Comparison of ENCODE assay signal across 21 mouse cellular contexts in the genomic region with DNA sequence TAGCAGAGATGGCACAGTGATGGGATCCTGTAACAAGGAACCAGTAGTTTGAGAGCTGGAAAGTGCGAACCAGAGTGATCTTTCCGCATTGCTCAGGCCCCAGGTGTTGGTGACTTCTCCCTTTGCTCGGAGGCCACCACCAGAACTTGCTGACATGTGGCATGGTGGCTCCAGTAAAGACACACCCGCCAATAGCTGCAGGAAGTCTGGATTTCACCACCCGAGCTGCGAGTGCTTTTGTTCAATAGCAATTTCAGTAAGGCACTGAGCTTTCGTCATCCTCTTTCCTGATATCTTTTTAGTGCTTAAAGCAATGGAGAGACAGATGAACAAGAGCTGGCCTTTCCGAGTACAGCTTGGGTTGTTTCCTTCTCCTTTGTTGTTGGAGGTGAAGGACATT. TPM values are rescaled to one million over a fixed set of nuclear protein-coding genes. Genes with fewer than 3 reads are reported as not detected.
DNase-seq lines count a peak whose midpoint lies in the region; ATAC-seq and TF ChIP-seq lines count a peak whose summit lies in the region.
"Had no signal": no experiment of that assay in that cellular context is flagged by ENCODE, and none has a peak within 500 bp of the region (broad histone marks: within the 10 kb centered on the region; RNA-seq: fewer than 3 reads in every experiment).

No protein-coding gene starts in this region.

- DNase-seq in lung, postnatal 0 days (ENCODE audit: low spot score): peak; percentile 17
- no peak for DNase-seq in lung, postnatal 25 days (ENCODE audit: low spot score)
- no peak for DNase-seq in spleen, postnatal 10 days (ENCODE audit: low spot score in 2 of 2)
- no peak for DNase-seq in ovary, postnatal 36 days (ENCODE audit: low spot score)
- DNase-seq: adrenal gland, postnatal 10 days; cerebellum, adult 2 months; cerebellum, postnatal 10 days; embryo, embryonic 11 days; gastrocnemius, adult 2 months; gastrocnemius, postnatal 25 days; heart, adult 11 months; heart, postnatal 36 days had no signal

- no peak overlapping the region for H3K4me2 ChIP-seq in lung, postnatal 0 days (replicated peaks; ENCODE audit: low read depth, low read length)
- H3K4me2 ChIP-seq: embryonic facial prominence, embryonic 15.5 days; heart, embryonic 13.5 days; hindbrain, embryonic 15.5 days had no signal

- H3K36me3 ChIP-seq in lung, postnatal 0 days (ENCODE audit: insufficient read depth, low read length): no peaks in the 10 kb centered on the region
- H3K36me3 ChIP-seq: embryonic facial prominence, embryonic 15.5 days; forebrain, embryonic 10.5 days; heart, embryonic 13.5 days; hindbrain, embryonic 15.5 days had no signal

- H3K4me1 ChIP-seq in lung, postnatal 0 days (ENCODE audit: insufficient read depth, low read depth, low read length): no peaks in the 10 kb centered on the region
- H3K4me1 ChIP-seq: embryonic facial prominence, embryonic 15.5 days had no signal

- TF ChIP-seq EP300 in lung, postnatal 0 days (IDR thresholded peaks at IDR 0.05): no peak

- H3K9ac ChIP-seq in lung, postnatal 0 days (replicated peaks; ENCODE audit: low read depth): no peak overlapping the region
- H3K9ac ChIP-seq: embryonic facial prominence, embryonic 15.5 days; heart, embryonic 13.5 days; hindbrain, embryonic 15.5 days had no signal

- H3K27ac ChIP-seq in lung, postnatal 0 days (ENCODE audit: low read length): no peak overlapping the region
- H3K27ac ChIP-seq: embryonic facial prominence, embryonic 15.5 days; forebrain, embryonic 10.5 days; gastrocnemius, adult 2 months; heart, embryonic 13.5 days; hindbrain, embryonic 15.5 days had no signal

- WGBS in lung, postnatal 0 days: 73% methylated on average over 8 of the region's 8 CpGs

- no peaks in the 10 kb centered on the region for H3K27me3 ChIP-seq in lung, postnatal 0 days (replicated peaks; ENCODE audit: insufficient read depth, low read length)
- H3K27me3 ChIP-seq: hindbrain, embryonic 15.5 days had no signal

- no peak overlapping the region for H3K4me3 ChIP-seq in lung, postnatal 0 days (ENCODE audit: low read depth, low read length)
- H3K4me3 ChIP-seq: embryonic facial prominence, embryonic 15.5 days; erythroblast, embryonic 14.5 days; forebrain, embryonic 10.5 days; gastrocnemius, adult 2 months; heart, embryonic 13.5 days; hindbrain, embryonic 15.5 days had no signal

- no peak for TF ChIP-seq CTCF in lung, postnatal 0 days (IDR thresholded peaks at IDR 0.05)

- no peak for ATAC-seq in lung, postnatal 0 days
- peak; percentile 45 for ATAC-seq in common myeloid progenitor, adult 5-6 weeks (replicated peaks; ENCODE audit: low read depth, poor library complexity, severe bottlenecking)
- peak; percentile 68 for ATAC-seq in megakaryocyte progenitor cell, adult 5-6 weeks (replicated peaks; ENCODE audit: poor library complexity)
- ATAC-seq in megakaryocyte-erythroid progenitor cell, adult 5-6 weeks (replicated peaks; ENCODE audit: low FRiP score, low TSS enrichment, poor library complexity, severe bottlenecking): no peak
- ATAC-seq: forebrain, embryonic 14.5 days had no signal

- no peaks in the 10 kb centered on the region for H3K9me3 ChIP-seq in lung, postnatal 0 days (ENCODE audit: low read length)
- H3K9me3 ChIP-seq: embryonic facial prominence, embryonic 15.5 days; forebrain, embryonic 10.5 days; heart, embryonic 13.5 days; hindbrain, embryonic 15.5 days had no signal

RNA-seq across cellular contexts. Expression of gene Slc16a6, which starts 7.0 kb away (rescaled TPM):
- polyA plus RNA-seq in lung, postnatal 0 days (2015; fragmentation: Nextera tagmentation; extraction: Ambion mirVana): 1.8 and 2.3 TPM in 2 replicates
- total RNA-seq in common myeloid progenitor, adult 5-6 weeks (2017): 11.5 and 12.8 TPM in 2 replicates
- 40.0 and 41.6 TPM in 2 replicates for total RNA-seq in megakaryocyte progenitor cell, adult 5-6 weeks (2015)
- total RNA-seq in megakaryocyte progenitor cell, adult 5-6 weeks (2017): 12.6 and 21.3 TPM in 2 replicates
- total RNA-seq in megakaryocyte-erythroid progenitor cell, adult 5-6 weeks (2014; fragmentation: Nextera tagmentation): 40.6 and 46.9 TPM in 2 replicates
- 16.5 and 20.6 TPM in 2 replicates for total RNA-seq in megakaryocyte-erythroid progenitor cell, adult 5-6 weeks (2017)

RNA-seq across cellular contexts. Expression of gene Arsg, which starts 7.3 kb away (rescaled TPM):
- polyA plus RNA-seq in lung, postnatal 0 days (2015; fragmentation: Nextera tagmentation; extraction: Ambion mirVana): 6.6 and 7.1 TPM in 2 replicates
- 1.8 and 2.7 TPM in 2 replicates for total RNA-seq in common myeloid progenitor, adult 5-6 weeks (2017)
- total RNA-seq in megakaryocyte progenitor cell, adult 5-6 weeks (2015): 2.0 and 2.9 TPM in 2 replicates
- total RNA-seq in megakaryocyte progenitor cell, adult 5-6 weeks (2017): 1.5 and 1.9 TPM in 2 replicates
- total RNA-seq in megakaryocyte-erythroid progenitor cell, adult 5-6 weeks (2014; fragmentation: Nextera tagmentation): 7.3 and 9.3 TPM in 2 replicates
- total RNA-seq in megakaryocyte-erythroid progenitor cell, adult 5-6 weeks (2017): 4.1 and 4.7 TPM in 2 replicates

RNA-seq across cellular contexts. Expression of gene Amz2, which starts 54.7 kb away (rescaled TPM):
- 23.6 and 28.8 TPM in 2 replicates for polyA plus RNA-seq in lung, postnatal 0 days (2015; fragmentation: Nextera tagmentation; extraction: Ambion mirVana)
- total RNA-seq in common myeloid progenitor, adult 5-6 weeks (2017): 50.8 and 62.2 TPM in 2 replicates
- 34.0 and 37.6 TPM in 2 replicates for total RNA-seq in megakaryocyte progenitor cell, adult 5-6 weeks (2015)
- 51.8 and 65.5 TPM in 2 replicates for total RNA-seq in megakaryocyte progenitor cell, adult 5-6 weeks (2017)
- total RNA-seq in megakaryocyte-erythroid progenitor cell, adult 5-6 weeks (2014; fragmentation: Nextera tagmentation): 50.3 and 51.7 TPM in 2 replicates
- 79.1 and 90.9 TPM in 2 replicates for total RNA-seq in megakaryocyte-erythroid progenitor cell, adult 5-6 weeks (2017)

Comparison
In these comparisons a context has a peak if more than half of its experiments do, and no peak if none do; other contexts are left out.
1. ATAC-seq: peak in common myeloid progenitor, adult 5-6 weeks (single experiment) and megakaryocyte progenitor cell, adult 5-6 weeks (single experiment); none in lung, postnatal 0 days (single experiment) and megakaryocyte-erythroid progenitor cell, adult 5-6 weeks (single experiment).